Mouse (Mus musculus) c-Kit-positive CD71-negative TER-119-negative erythroid progenitor cells, embryonic 14.5 days (primary cell): ENCODE results near the gene Plau.

Source experiments
- DNase-seq: peaks from one replicate; pipeline ENCODE4 v3.0.0-alpha.2; 2013; ENCODE audit warnings: low read depth

The Plau gene

DNA sequence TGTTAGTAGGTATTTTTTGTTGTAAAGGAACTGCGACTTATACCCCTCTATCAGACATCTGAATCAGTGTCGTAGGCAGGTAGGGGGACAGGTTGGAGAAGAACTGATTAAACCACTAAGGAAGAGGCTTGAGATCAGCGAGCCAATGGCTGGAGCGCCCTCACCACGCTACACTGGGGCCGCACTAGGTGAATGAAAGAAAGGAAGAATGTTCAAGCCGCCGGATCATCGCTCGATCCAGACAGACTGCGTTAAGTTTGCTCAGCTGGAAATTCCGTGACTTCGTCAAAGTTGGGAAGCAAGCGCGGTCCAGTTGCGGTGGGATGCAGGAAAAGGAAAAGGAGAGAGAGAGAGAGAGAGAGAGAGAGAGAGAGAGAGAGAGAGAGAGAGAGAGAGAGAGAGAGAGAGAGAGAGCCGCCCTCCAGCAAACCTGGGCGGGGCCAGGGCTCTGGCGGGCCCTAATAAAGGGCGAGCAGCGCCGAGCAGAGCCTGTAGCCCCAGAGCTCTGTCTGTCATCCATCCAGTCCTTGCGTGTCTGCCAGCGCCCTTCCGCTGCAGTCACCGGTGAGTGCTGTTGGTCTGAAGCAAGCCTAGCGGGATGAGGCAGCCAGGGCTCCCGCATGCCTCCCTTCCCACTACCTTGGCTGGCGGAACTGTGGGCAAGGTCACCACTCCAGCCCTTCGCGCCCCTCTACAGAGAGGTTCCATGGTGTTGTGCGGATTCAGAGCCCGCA, at the start of gene Plau:
TSS of gene Plau (plus strand) at position 490 of the 734 bp plus-strand sequence.
- no peak for DNase-seq

DNA sequence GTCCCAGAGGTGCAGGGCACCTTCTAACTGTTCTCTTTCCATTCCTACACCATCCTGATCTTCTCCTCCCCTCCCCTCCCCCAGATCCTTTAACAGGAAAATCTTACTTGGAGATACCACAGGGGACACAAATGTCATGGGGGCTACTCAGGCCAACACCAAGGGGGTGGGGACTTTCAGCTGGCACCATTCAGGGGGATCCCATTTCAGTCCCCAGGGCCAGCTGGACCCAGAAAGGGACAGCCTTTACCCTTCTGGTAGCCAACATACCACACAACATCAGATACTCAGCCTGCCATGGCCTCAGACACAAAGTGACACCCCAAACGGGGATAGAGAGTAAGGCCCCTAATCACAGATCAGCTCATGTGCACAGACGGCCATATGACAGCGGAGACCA, 48.3 kb upstream of the Plau start:
- DNase-seq, result no peak

GRCm38 (mm10) chr14:20789593-20789992, 46.9 kb upstream of the Plau start:
- DNase-seq, result no peak

DNA sequence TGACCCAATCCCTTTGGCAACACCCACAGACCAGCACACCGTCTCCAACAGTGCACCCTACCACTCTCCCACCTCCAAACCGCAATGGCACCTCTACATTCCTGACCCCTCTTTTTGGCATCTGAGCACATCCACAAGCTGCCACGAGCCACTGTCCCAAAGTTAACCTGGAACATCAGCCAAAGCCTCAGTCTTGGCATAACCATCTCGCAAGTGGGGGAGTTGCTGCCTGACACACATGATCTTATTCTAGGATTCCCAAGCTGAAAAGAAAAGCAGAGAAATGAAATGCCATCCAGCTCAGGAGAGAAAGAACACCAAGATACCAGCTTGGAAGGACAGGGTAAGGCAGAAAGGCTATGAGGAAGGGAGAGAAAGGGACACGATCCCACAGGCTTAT, 46.0 kb upstream of the Plau start:
- no peak for DNase-seq

DNA sequence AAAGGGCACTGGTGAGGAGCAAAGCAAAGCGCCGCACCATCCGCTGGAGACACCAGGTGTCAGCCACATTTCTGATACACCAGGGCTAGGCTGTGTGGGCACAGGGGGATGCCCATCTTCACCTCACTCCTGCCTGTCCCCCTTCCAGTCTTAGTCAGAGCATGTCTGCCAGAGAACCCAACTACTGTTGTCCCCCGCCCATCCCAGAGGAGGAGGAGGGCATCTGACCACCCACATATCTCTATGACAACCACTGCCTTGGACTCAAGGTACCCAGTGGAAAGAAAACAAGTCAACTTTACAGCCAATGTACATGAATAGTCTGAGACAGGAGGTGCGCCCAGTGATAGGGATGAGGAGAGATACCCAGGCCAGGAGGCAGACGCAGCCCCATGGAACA, 45.5 kb upstream of the Plau start:
- no peak for DNase-seq

DNA sequence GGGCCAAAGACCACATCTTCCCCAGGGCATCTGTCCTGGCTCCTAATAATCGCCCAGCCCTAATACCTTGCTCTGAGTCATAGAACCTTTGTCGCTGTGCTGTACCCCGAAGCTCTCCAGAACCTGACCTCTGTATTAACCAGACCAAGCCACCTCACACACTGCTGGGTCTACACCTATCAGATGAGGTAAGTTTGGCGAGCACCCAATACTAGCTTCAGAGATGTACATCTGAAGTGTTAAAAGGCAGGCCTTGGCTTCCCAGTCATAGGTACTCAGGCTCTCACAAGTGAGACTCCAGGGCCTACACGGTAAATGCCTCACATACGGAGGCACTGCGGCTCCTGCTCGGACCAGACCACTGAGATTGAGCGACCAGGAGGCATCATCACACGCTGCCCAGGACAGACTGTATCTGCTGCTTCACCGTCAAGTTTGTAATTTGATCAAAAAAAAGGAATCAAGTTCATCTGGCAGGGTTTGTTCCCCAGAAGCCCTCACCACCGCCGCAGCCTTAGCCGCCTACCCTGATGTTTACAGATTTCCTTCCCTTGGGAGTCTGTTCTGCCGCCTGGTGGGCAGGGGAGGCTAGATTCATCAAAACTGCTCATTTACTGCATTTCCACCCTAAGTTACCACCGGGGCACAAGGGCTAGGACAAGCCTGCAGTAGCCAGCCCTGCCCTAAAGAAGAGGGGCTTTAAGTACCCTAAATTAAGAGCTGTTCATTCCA, 44.8 kb upstream of the Plau start:
- no peak for DNase-seq

DNA sequence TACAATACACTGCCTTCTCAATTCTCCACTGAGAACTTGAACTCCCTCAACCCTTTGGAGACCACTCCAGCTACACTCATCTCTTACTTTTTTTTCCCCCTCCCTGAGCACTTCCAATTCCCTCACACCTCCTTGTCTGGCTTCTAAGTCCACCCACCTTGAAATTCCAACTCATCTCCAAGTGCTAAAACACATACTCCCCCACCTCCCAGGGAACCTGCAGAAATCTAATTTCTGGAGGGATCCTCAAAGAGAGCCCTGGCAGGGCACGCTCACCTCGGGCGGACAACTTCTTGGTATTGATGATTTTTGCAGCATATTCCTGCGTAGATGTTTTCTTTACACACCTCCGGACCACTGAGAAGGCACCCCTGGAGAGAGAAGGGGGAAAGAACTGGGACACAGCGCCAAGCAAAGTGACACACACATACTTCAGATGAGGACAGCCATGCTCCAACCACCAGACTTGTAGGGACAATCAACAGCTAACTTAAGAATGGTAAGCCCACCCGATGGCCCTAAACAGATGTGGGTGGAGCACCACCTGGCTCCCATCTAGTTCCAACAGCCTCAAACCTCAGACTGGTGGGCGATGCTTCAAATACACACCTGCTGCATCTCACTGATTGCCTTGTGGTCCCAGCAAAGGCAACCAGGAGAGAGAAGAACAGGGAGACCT, 44.1 kb upstream of the Plau start:
- DNase-seq, result no peak

- no peak for DNase-seq
Measured at GRCm38 (mm10) chr14:20792922-20793757, 43.3 kb upstream of the Plau start.

DNA sequence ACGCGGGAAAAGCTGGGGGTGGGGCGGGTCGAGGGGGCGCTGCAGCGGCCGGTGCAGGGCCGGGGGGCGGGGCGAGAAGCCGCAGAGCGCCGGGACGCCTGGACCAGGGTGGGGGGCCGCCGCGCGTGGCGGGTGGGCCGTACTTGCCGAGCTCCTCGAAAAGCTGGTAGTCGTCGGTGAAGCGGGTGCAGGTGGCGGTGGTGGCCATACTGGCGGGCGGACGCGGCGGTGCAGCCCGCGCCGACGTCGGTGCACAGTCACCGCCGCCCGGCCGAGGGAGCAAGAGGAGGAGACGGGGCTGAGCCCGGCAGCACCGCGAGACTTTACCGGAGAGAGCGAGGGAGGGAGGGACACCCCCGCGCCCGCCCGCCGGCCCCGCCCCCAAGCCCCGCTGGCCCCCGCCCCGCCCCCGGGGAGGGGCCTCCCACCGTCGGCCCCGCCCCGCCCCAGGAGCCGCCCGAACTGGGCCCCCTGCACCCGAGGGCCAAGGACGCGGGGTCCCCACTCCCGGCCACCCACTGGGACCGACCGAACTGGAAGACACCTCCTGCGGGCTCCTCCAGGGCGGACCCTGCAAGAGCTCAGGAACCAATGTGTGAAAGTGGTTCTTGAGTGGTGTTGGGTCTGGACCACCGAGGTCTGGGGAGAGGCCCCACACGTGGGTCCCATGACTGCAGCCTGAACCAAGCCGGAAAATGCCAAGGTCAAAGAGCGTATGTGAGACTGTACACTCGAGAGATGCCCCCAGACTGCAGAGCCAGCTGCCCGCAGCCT, 42.5 kb upstream of the Plau start, which contains the start of gene Camk2g:
TSS of gene Camk2g (minus strand) at position 331 of the 774 bp plus-strand sequence.
- DNase-seq, result peak; percentile 57

GRCm38 (mm10) chr14:20794589-20794988, 41.9 kb upstream of the Plau start:
- no peak for DNase-seq

DNA sequence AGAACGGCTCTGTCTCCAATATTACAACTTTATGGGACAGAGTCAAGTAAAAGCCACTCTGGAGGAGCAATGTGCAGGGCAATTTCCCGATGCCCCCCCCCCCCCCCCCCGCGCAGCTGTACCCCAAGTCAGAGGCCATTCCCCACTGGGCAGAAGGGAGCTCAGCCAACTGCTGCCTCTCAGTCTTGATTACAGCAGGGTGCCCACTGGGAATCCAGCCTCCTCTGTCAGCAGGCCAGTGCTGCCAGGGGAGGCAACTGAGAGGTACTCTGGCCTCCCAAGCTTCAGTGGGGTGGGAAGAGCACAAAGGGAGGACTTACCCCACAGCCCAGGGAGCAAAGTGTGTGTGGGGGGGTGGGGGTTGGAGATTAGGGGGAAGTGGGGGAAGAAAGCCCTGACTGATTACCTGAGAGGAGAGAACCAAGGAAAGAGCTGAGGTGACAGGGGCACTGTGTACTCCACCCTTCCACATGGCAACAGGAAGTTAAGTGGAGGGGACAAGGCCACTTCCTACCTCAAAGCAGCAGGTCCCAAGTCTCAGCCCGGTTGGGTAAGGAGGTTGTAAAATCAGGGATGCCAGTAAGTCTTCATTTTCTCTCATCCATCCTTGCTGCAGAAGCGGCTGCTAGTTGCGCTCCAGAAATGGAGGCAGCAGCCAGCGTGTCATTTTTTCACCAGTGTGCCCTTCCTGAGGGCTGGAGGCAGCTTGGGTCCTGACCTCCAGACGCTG, 40.9 kb upstream of the Plau start:
- no peak for DNase-seq

DNA sequence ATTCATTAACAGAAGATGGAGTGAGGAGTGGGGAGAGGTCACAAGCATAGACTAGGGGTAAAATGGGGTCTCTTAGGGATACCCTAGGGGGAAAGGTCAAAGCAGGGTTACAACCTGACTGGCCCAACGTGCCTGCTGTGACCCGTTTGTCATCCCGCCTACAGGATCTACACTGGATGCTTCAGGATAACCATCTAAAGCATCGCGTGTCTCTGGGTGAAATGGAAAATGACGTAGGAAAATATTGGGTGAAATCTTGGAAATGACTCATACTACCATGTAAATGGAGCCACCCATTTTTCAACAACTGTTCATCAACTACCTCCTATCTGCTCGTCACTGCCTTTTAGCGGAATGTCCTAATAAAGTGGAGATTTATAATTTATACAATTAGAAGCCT, 40.3 kb upstream of the Plau start:
- no peak for DNase-seq

- DNase-seq, result no peak
Measured at GRCm38 (mm10) chr14:20796643-20797042, 39.8 kb upstream of the Plau start.

DNA sequence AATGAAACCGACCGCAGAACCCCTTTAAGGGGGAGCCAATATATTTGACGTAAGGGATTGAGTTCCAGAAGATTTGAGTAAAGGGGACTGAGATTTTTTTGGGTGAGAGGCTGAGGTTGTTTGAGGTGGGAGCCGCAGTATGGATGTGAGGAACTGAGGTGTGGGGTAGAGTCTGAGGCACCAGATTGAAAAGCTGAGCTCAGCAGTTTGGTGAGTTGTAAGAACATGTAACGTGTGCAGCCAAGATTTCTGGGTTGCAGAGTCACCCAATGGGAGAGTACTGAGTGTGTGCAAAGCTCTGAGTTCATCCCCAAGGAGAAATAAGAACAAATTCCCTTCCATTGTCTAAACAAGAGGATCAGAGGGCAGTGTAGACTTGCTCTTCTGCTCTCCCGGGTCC, 38.2 kb upstream of the Plau start:
- DNase-seq, result no peak

DNA sequence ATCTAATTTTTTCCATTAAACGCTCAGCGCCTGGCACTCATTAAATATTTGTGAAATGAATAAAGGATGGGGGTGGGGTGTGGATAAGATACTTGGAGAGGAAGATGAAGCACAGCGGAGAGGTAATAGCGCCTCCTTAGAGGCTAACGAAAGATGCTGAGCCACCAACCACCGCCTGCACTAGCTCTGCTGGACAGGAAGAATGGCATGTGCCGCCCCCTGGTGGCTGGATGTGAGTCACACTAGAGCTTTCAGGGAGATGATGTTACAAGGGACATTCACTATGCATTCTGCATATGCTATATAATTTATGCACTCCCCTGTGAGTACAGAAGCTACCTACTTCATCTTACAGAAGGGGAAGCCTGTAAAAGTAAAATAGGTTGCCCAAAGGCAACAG, 37.7 kb upstream of the Plau start:
- DNase-seq, result peak; percentile 91

DNA sequence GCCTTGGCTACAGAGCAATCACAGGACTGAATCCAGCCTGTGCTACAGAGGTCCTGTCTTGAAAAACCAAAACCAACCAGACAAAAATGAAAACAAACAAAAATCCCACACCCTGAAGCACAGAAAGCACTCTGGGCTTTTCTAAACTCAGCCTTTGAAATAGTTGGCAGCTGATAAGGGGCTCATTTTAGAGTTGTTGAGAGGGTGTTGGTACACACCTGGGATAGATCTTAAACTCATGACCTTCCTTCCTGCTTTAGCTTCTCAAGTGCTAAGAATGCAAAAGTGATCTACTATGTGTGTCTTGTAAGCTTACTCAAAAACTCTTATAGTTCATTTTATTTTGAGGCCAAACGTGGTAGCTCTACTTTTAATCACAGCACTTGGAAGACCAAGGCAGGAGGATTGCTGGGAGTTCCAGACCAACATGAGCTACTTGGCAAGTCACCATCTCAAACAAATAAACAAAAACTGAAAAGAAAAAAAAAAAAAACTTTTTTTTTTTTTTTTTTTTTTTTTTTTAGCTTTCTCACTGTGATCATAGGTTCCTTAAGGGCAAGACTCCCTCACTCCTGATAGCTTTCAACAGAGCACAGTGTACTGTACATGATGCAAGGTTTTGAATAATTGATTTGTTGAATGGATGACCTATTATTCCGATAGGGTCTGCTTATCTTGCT, 33.4 kb upstream of the Plau start:
- DNase-seq, result no peak

DNA sequence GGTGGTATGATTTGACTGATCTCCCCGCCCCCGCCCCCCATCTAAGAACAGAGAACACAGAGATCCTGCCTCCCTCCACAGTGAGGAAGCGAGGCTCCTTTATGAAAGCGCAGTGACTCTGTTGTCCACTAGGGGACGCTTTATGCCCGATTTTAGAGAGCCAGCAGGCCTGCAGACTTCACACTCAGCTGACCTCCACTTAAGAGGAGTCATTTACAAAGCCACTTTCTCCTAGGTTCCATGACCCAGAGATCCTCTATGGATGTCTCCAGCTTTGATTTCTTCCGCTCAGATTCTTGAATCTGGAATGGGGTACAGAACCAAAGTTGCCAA, 32.9 kb upstream of the Plau start:
- DNase-seq, result peak; percentile 85

GRCm38 (mm10) chr14:20804481-20804880, 32.0 kb upstream of the Plau start:
- DNase-seq, result no peak

DNA sequence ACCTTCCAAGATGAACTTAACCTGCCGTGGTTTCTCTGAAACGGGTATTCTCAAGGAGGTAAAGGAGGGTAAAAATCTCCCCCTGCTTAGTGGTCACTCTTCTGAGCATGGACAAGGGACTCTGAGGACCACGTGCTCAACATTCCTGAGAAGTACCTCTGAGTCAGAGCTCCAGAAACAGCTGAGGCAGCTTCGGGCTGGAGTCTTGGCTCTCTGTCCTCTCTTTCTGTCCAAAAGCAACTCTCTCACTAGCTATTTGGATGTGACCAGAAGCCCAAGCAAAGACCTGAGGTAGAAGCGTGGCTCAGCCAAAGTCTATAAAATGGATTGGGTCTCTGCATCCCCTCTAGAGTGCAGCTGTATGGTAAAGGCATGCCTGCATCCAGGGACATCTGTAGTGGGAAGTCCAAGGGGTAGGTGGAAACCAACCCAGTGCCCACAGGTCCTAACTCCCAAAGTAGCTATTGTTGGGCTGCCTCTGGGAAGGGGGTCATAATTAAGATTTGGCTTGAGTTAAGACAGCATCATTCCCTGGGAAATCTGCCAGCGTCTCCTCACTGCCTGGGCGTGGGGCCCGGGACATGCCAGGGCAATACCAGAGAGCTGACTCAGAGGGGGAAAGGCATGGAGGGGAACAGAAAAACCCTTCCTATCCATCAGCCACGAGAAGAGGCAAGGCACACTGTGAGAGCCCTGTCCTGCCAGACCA, 31.3 kb upstream of the Plau start:
- DNase-seq, result no peak
